Mouse (Mus musculus): ENCODE data around the gene Ggt7. TPM values are rescaled to one million over a fixed set of nuclear protein-coding genes. Genes with fewer than 3 reads are reported as not detected.
A peak's percentile ranks its signal among the peaks of the same experiment; 100 is the strongest.
"Not testable (repeated sequence)": the region's sequence is repeated elsewhere in the genome, so short reads cannot be mapped to it uniquely, and the experiment has no call there.

Gene Ggt7
- under 1 TPM; 0.49 to 0.73 TPM for total RNA-seq (2021)

DNA sequence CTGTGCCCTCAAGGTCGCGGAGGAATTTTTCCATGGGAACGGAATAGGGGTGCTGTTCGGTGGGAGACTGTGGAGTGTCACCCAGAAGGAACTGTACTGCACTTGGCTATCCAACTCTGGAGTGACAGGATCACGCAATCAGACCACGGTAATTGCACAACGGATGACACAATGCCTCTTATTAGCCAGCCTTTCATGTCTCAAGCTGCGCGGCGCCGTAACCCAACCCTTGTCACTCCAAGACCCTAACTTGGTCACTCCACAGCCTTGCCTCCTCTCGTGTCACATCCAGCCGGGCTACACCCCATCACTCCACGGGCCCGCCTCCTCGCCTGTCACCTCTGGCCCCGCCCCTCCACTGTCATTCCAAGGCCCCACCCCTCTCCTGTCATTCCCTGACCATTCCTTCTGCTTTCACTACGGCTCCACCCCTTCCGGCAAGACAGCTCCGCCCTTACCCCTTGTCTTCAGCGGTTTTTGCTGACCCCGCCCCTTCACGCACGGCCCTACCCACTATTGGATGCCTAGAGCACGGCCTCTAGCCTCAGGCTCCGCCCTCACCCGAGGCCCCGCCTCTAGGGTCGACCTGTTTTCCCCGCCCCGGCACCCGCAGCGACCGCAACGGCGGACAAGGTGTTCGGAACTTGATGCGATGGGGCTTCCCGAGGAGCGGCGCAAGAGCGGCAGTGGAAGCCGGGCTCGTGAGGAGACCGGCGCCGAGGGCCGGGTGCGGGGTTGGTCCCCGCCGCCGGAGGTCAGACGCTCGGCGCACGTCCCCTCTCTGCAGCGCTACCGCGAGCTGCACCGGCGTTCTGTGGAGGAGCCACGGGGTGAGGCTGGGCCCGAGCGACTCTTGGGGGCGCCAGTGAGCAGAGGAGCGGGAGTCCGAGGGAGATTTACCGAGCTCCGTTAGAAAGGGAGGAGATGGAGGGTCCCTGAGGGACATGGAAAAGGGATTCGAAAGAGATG lies at the start of gene Ggt7, which contains the start of gene Acss2:
Gene Ggt7, minus strand, starts transcription at position 783 of the 969 bp plus-strand sequence.
Gene Acss2, plus strand, starts transcription at position 494 of the 969 bp plus-strand sequence.
- intact Hi-C loops (cut with DNase I) = no loop called here
- DNase-seq (ENCODE audit: low spot score) = peak; percentile 97

DNA sequence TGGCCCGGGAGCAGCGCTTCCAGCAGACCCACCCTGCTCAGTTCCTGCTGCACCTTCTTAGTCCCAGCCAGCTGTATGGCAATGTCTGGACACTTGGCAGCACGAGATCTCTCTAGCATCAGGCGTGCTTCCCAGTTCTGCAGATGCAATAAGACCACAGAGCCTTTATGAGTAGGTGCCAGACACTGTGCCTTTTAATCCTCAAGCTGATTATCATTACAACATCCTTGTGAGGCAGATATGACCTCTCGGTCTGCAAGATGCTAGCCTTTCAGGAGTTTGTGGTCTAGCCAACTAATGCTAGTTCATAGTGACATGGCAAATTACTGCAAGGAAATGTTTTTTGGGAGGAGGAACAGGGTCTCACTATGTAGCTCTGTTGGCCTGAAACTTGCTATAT lies 49.7 kb upstream of the Ggt7 start:
- no peak for DNase-seq (ENCODE audit: low spot score)
- intact Hi-C loops (cut with DNase I) = no loop called here

DNA sequence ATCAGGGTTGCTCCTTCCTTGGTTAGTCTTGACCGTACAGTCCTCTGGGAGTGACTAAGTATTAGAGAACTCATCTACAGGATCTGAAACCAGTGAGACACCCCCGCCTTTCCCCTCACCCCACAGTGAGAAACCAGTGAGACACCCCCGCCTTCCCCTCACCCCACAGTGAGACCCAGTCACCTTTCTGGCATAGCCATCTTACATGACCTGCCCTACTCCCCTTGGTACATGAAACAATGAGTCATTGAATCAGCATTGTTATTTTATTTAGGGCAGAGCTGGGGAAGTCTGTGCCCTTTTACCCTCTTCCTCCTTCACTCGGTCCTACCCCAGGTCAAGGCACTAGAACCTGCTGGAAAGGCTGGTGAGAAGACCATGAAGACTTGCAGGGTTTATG lies 44.9 kb upstream of the Ggt7 start:
- intact Hi-C loops (cut with DNase I) = no loop called here
- no peak for DNase-seq (ENCODE audit: low spot score)

DNA sequence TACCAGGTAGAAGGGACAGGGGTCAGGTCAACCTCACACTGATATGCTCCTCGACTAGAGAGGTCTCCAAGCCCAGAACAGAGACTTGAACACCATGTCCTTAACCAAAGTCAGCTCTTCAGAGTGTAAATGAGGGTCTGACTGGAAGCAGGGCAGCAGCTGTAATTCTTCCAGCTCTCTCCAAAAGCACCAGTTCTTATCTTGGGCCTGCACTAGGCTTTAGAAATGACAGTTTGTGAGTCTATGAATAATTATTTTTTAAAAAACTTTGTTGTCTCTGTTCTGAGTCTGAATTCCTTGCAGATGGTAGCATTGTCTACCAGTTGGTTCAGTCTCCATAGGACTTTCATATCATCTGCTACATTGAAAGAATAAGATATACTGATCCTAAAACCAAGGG lies 44.2 kb upstream of the Ggt7 start:
- intact Hi-C loops (cut with DNase I) = no loop called here
- no peak for DNase-seq (ENCODE audit: low spot score)

DNA sequence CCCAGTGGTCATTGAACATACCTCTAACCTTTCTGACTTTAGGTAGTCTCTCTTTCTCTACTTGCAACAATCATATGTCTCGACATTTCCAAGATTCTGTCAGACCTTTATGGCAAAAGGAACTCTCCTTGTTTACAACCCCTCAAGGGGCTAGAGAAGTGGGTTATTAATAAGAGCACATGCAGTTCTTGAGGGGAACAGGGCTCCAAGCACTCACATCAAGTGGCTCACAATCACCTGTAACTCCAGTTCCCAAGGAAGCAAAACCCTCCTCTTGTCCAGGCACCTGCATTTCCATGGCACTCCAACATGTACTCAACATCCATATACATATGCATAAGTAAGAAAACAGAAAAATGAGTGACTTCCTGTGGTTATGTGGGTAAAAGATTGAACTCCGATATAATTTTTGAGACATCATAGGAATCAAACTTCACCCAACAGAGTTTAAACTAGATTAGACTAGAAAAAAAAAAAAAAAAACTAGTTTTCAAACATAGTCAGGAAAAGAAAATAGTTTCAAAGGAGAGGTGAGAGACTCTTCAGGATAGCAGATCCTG lies 36.5 kb upstream of the Ggt7 start:
- intact Hi-C loops (cut with DNase I) = no loop called here
- no peak for DNase-seq (ENCODE audit: low spot score)

DNA sequence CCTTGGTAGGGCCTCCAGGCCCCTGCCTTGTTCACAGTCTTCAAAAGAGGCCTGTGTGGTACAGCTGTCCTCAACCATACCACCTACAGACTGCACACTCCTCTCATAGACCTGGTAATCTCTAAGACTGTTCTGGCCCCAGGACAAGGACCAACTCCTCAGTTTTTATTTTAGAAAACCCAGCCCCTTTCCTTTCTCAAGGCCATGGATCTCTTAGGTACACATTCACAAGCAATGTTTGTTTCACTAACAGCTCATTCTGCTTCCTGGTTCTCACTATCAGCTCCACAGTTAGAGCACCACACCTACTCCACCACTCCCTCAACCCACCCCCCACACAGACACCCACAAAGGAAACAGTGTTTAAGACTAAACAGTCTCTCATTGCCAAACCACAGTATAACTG lies 34.9 kb upstream of the Ggt7 start:
- no peak for DNase-seq (ENCODE audit: low spot score)
- intact Hi-C loops (cut with DNase I) = no loop called here

DNA sequence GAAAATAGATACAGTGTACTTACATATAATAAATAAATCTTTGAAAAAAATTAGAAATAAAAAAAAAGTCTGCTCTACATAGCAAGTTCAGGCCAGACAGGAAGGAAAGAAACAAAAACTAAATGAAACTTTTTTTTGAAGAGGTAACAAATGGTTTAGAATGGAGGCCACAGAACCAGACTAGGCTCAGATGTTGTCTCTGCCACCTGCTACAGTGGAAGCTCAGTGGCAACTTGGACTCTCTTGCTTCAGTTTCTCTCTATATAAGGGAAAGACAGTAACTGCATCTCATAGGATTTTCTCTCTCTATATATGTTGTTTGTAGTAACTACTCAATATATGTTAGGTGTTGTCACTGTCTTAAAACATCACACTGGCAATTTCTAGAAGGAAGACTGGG lies 34.3 kb upstream of the Ggt7 start:
- intact Hi-C loops (cut with DNase I) = no loop called here
- DNase-seq (ENCODE audit: low spot score) = no peak

DNA sequence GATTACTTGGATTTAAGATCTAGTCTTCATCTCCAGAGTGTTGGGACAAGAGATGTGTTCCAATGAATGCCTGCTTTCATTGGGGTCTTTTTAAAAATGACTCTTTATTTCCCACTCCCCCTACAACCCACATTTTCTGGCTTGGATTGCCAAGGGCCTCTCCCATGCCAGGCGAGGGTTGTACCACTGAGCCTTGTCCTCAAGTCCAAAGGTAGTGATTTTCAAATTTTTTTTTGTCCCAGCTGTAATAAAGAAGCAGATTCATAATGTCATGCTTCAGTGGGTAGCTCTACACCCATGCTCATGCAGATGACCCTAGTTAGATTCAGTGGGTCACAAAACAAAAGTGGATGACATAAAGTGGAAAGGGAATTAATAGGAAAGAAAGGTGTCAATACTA lies 28.9 kb upstream of the Ggt7 start:
- DNase-seq (ENCODE audit: low spot score) = no peak
- intact Hi-C loops (cut with DNase I) = no loop called here

DNA sequence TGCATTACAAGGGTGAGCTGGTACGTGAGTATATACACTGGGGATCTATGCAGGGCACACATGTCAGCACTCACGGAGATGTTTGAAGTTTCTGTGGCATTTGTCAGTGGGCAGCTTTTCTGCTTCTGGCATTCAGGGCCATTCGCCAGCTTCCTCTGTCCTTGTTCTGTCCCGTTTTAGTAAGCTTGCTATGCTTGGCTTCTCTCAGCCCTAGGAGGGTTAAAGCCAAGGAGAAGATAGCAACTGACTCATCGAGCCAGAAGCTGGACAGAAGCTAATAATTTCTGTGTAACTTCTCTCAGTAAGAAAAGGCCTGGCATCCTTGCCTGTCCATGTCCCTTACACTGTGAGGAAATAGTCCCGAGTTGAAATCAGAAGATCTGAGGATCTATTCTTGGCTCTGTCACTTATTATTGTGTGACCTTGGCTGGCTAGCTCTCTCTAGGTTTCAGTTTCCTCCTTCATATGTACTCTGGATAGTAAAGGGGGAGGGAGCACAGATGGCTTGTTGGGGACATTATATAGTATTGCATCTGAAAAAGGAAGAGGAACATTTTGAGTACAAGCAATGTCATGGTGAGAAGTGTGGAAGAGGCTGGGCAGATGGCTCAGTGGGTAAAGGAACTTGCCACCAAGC lies 22.9 kb upstream of the Ggt7 start:
- peak; percentile 13 for DNase-seq (ENCODE audit: low spot score)
- intact Hi-C loops (cut with DNase I) = no loop called here

DNA sequence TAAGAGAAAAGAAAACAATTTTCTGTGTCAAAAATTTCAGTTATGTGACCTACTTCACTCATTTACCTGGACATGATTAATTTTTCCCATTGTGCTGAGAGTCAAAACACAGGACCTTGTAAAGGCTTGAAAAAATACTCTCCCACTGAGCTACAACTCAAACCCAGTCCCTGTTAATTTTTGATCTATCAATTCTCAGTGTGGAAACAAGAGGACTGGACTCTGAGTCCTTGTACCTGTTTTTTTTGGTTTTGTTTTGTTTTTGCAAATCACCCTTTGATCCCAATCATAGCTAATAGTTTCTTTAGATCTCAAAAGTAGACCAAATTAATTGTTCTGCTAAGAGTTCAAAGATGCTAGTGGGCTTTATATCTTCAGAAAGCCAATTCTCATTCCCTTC lies 21.7 kb upstream of the Ggt7 start:
- intact Hi-C loops (cut with DNase I) = no loop called here
- no peak for DNase-seq (ENCODE audit: low spot score)

DNA sequence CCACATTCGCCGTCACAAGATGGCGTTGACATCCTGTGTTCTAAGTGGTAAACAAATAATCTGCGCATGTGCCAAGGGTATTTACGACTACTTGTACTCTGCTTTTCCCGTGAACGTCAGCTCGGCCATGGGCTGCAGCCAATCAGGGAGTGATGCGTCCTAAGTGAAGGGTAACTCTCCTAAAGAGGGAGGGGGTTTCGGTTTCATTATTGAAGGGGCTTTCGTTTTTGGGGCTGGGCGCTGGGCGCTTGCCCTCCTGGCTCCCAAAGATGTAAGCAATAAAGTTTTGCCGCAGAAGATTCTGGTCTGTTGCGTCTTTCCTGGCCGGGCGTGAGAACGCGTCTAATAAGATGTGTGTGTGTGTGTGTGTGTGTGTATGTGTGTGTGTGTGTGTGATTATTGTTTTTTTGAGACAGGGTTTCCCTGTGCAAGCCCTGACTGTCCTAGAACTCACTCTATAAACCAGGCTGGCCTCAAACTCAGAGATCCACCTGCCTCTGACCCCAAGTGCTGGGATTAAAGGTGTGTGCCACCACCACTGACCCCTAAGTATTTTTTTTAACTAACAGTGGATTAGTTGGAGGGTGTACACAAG lies 20.5 kb upstream of the Ggt7 start:
- DNase-seq (ENCODE audit: low spot score); intact Hi-C loops (cut with DNase I): not testable (repeated sequence)

DNA sequence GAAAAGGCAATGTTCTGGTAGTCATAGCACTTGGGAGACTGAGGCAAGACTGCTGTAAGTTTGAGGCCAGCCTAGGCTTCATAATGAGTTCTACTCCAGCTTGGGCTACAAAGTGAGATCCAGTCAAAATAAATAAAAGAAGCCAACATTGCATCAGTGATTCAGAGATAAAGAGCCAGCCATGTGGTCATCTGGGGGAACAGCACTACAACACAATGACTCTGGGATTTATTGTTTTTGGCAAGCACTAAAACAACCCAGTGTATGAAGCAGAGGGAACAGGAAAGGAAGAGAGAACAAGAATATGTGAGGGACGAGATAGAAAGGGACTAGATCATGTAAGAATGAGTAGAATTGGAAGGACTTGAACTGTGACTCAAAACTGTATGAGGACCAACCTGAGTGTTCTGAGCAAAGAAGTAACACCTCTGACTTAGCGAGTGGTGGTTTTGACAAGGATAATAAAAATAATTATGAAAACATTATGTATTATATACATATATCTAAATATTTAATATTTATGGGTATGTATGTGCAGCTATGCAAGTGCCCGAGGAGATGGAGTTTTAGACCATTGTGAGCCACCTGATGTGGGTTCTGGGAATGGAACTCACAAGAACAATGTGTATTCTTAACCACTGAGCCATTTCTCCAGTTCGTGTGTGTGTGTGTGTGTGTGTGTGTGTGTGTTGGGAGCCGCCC lies 19.9 kb upstream of the Ggt7 start:
- no peak for DNase-seq (ENCODE audit: low spot score)
- intact Hi-C loops (cut with DNase I) = no loop called here

DNA sequence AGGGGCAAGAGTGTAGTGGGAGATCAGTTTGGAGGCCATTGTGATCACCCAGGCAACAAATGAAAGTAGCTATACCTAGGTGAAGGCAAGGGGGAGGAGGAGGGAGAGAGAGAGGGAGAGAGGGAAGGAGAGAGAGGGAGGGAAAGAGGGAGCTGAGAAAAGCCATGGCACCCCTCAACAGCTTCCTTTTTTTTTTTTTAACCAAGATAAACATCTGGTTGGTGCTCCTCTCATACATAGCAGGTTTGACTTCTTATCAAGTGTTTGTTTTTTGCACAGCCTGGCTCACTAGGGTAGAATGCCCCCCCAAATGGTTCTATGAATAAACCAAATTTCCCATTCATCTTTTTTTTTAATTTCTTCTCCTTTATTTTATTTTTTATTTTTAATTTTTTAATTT lies 18.3 kb upstream of the Ggt7 start:
- DNase-seq (ENCODE audit: low spot score) = no peak
- intact Hi-C loops (cut with DNase I) = no loop called here

DNA sequence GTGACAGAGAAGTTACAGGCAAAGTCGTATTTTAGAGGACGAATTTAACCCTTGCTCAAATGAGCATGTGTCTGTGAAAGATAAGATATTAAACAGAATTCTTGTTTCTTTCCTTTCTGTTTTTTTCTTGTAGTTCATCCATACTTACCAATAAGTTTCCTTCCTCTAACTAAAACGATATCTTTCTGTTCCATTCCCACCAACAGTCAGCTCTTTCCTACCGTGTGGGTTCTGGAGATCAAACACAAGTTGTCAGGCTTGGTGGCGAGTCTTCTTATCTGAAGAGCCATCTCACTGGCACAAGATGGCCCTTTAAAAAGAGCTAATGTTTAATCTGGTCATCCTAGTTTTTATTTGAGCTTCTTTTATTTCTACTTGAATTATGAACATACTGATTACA lies 9.3 kb upstream of the Ggt7 start:
- intact Hi-C loops (cut with DNase I) = no loop called here
- no peak for DNase-seq (ENCODE audit: low spot score)

DNA sequence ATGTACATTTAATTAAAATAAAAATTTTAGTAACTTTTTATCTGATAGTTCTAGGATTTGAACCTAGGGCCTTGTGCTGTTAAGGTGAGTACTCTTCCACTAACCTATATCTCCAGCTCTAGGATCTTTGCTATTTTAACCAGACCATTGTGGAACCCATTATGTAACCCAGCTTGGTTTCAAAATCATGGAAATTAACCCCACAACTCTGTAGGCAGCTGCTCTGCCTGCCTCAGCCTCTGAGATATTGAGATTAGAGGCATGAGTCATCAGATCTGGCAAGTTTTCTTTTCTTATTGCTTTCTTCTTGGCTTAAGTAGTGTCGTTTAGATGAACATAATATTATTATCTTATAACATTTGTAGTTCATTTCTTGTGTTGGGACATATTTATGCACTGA lies 6.3 kb upstream of the Ggt7 start:
- intact Hi-C loops (cut with DNase I) = loop anchor here (2.0 kb wide), 1 partner anchor 50 kb away; no protein-coding TSS in a partner anchor
- DNase-seq (ENCODE audit: low spot score) = no peak

DNA sequence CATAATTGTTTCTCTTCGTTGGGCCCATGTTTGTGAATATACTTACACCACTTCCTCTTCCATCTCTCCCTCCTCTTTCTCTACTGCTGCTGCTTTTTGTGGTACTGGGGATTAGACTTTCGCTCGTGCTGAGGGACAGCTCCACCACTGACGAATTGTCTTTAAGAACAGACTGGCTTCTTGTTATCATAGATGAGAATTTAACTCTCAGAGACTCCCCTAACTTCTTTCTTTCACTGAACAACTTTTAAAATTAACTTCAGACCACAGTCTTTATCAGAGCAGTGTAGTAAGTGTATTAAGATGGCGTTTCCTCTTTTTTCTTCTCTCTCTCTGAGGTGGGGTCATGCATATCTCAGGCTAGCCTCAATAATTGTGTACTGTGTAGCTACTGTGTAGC lies 5.7 kb upstream of the Ggt7 start:
- no peak for DNase-seq (ENCODE audit: low spot score)
- intact Hi-C loops (cut with DNase I) = loop anchor here (2.0 kb wide), 1 partner anchor 51 kb away; no protein-coding TSS in a partner anchor

DNA sequence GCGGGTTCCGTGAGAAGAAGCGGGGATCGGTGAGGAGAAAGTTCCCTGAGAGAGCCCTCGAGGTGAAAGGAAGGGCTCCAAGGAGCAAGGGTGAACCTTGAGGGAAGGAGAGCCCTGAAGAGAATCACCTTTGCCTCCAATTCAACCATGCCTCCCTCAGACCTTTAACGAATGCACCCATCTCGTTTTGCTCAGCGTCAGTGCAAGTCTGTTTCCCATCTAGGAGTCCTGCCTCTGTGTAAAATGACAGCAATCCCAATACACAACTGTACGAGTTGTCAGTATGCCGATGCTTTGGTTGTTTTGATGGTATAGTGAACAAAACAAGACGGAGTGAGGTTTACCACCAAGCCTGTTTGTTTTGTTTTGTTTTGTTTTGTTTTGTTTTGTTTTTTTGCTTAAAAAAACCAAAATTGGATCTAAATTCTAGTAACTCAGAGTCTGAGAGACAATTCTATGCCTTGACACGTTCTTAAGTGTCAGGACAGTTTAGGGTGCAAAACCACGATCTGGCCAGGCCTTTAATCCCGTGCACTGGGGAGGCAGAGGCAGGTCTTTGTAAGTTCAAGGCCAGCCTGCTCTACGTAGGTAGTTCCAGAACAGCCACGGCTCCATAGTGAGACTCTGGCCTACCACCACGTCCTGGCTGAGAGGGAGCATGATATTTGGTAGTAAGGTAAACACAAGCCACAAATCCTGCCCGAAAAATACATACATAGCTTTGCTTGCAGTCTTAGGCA lies 664 bp upstream of the Ggt7 start:
- no peak for DNase-seq (ENCODE audit: low spot score)
- intact Hi-C loops (cut with DNase I) = no loop called here

DNA sequence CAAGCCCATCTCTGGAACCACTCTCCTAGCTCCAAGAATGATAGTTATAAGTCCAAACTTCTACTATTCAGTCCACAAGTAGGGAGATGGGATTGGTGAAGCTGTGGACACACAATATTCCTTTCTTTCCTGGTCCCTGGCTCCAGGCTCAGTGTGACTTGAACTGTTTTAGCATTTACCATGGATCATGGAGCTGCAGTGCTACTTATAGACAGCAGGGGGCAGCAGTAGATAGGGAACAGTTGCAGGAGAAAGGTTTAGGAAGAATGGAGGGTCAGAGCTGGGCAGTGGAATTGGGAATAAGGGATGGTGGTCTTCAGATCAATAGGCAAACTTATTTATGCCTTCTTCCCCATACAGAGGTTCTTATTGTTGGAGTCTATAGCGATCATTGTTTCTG lies 2.1 kb downstream of the Ggt7 start:
- peak; percentile 30 for DNase-seq (ENCODE audit: low spot score)
- intact Hi-C loops (cut with DNase I) = loop anchor here (1.0 kb wide), 2 partner anchors 68 to 104 kb away; no protein-coding TSS in a partner anchor

DNA sequence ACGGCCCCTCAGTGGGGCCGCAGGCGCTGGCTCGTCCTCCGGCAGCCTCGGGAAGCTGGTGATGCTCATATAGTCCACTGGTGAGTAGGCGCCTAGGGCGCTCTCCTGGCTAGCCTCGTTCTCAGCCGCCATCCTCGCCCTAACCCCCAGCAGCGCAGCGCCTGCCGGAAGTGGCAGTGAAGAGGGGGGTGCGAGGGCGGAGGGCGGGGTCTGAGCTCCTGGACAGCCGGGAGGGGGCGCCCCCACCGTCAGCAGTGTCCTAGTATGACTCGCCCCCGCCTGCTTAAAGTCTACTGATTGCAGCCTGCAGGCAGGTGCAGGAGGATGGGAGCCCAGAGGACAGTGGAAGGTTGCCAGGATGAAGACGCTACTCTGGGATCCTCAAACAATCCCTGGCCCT lies 3.4 kb downstream of the Ggt7 start:
- intact Hi-C loops (cut with DNase I) = loop anchor here (5.0 kb wide), 1 partner anchor 253 kb away; no protein-coding TSS in a partner anchor
- DNase-seq (ENCODE audit: low spot score) = peak; percentile 40

Measured in heart, postnatal 25 days (tissue).